Mouse (Mus musculus): Measurements from ENCODE around the gene 1700023F06Rik. TPM values are rescaled to one million over a fixed set of nuclear protein-coding genes. Genes with fewer than 3 reads are reported as not detected.
"Not testable (repeated sequence)": the region's sequence is repeated elsewhere in the genome, so short reads cannot be mapped to it uniquely, and the experiment has no call there.

1700023F06Rik gene
- not detected for polyA plus RNA-seq (2017; shearing (Covaris generic))

DNA sequence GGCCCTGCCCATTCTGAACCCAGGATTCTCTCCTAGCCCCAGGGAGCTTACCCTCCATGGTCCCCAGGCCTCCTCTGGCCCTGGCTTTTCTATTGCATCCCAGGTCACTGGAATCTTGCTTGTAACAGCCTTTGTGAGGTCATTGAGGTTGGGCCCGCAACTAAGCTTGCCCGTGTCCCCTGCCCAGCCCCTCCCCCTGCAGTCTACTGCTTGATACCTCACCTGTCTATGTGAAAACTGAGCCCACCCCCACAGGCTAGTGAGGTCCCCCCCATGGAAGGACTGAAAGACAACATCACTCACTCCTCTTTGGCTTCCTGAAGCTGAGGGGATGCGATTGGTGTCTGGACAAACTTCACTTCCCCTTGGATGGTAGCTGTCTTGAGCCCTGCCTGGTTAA, at the start of gene 1700023F06Rik:
TSS of gene 1700023F06Rik (minus strand) at position 101 of the 400 bp plus-strand sequence.
- no peak for ATAC-seq

DNA sequence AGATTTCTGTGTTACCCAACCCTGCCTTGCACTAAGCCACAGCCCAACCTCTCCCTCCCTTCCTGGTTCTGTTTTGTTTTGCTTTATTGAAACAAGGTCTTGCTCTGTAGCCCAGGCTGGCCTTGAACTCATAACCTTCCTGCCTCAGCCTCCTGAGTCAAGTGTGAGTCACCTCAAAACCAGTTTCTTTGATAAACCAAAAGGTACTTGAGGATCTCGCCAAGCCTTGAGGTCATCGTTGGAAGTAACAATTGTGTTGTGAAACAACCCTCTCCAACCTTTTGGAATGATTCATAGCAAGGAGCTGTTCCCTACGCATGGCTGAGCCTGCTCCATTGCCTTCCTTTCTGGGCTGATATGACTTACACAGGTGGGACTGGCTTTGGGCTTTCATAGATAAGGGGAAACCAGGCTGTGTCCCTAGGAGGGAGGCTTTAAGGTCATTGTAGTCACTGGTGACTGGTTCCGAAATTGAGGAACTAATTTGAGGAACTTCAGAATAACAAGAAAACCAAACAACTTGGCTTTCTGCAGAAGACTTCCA, 49.7 kb upstream of the 1700023F06Rik start:
- no peak for ATAC-seq

DNA sequence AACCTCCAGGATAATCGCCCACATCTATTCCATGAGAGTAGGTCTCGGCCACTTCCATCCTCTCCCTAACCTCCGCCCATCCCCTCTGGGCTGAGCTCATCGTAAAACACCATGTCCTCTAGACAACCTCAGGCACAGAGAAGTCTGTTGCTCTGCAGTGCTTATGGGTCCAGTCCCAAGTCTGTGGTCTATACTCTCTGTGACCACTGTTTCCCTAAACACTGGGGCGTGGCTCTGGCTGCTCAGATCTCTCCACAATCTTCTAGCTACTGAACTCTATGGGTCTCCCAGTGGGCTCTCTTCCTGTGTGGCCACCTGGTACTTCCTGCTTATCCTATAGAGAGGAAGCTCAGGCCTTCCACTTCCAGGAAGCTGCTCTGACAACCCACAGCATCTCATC, 45.2 kb upstream of the 1700023F06Rik start:
- ATAC-seq, result no peak

DNA sequence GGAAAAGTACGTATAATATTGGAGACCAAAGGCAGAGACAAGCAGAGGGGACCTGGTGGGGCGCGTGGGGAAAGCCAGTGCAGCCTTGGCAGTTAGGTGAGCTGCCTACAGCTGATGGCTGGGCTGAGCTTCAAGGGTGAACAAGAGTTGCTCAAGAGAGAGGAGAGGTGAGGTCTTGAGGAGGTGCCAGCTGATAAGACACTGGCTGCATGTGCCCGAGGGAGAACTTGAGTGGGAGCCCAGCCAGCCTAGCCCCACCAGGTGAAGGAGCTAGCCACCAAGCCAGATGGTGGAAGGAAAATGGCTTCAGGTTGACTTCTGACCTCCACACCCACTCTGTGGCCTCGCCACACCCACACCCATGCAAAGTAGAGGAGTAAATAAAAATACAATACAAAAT, 44.0 kb upstream of the 1700023F06Rik start:
- ATAC-seq, result no peak

DNA sequence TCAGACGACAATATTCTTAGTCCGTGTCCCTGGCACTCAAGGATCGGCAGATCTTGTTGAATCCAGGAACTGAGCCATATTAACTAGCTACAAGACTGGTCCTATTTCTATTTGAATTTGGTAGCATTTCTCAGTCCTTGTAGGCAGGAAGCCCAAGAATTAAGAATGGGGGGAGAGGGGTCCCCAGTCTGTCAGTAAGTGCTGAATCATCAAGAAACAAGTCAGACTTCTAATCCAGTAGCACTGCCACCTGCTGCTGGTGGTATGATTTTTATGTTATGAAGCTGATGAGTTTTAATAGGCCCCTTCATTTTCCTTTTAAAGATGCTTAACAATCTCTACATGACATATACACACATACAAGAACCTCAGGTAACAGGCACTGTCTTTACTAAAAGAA, 42.0 kb upstream of the 1700023F06Rik start:
- no peak for ATAC-seq

DNA sequence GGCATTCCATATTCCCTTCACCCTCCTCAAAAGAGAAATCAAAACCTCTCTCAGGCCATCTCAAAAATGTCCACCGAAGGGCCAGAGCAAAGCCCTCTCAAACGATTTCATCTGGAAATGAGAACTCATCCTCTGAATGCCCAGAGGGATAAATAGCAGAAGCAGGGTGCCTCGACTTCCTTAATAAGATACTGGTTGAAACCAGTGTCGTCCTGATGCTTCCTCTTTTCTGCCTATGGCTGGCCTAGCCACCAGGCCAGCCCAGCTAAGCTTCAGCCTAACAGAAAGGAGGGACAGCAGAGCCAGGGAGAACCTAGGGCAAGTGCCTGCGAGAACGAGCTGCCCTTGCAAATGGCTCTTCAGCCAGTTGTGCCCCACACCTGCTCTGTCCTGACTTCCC, 41.2 kb upstream of the 1700023F06Rik start:
- ATAC-seq, result no peak

DNA sequence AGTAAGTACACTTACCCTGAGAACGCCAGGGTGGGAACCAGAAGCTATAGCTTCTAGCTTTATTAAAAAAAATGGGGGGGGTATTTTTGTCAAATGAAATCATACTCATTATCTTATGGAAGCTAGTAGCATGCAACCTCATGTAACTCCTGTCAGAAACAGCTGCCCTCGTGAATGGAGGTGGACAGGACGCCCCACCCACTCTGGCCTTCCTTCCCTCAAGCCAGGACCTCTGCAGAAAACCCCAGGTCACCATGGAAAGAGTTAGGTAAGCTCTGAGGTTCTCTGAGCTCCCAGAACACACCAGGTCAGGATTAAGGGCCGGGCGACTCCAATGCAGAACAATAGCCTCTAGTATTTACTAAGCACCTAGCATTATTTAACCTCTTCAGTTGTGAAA, 40.5 kb upstream of the 1700023F06Rik start:
- ATAC-seq, result no peak

DNA sequence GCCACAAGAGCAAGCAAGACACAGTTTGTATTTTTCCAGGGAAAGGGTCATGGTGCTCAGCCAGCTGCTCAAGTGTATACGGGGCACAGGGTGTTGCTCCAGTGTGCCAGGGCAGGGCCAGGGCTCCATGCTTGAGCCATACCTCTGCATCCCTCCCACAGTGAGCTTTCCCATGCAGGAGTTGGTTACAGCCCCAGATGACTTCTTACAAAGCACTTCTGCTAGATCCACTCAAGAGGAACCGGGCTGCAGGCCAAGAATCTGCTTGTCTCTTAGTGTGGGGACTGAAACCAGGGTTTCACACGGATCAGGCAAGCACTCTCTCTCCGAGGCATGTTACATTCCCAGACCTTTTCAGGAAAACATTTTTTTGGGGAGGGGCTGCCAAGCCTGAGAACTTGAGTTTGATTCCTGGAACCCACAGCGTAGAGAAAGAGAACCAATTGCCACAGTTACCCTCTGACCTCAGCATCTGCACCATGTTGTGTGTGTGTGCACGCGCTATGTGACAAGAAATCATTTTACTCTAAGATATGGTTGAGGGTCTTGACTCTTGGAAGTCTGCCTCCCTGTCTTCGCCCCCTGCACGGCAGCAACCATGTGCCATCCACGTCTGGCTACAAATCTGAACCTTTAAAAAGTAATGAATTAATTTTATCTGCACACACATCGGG, 39.3 kb upstream of the 1700023F06Rik start:
- ATAC-seq, result no peak

DNA sequence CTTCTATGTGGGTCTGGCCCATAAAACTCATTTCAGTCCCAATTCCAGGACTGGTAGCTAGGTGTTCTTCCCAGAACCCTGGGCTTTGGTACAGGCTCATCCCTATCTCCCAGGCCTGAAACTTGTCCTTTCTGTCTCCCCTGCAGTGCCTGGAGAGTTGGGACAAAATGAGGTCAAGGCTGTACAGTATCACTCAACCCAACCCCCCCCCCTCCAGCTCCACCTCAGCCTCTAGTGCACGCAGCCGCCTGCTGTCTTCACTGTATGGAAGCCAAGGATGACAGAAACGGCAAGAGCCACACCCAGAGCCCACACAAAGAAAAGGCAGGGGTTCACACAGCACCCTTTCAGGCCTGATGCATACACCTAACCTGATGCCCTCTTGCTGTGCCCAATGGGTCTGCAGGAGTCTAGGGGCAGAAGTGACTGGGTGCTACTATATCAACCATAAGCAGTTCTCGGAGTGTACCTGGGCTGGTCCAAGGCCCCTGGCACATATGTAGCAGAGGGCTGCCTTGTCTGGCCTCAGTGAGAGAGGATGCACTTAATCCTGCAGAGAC, 38.5 kb upstream of the 1700023F06Rik start:
- ATAC-seq, result no peak

DNA sequence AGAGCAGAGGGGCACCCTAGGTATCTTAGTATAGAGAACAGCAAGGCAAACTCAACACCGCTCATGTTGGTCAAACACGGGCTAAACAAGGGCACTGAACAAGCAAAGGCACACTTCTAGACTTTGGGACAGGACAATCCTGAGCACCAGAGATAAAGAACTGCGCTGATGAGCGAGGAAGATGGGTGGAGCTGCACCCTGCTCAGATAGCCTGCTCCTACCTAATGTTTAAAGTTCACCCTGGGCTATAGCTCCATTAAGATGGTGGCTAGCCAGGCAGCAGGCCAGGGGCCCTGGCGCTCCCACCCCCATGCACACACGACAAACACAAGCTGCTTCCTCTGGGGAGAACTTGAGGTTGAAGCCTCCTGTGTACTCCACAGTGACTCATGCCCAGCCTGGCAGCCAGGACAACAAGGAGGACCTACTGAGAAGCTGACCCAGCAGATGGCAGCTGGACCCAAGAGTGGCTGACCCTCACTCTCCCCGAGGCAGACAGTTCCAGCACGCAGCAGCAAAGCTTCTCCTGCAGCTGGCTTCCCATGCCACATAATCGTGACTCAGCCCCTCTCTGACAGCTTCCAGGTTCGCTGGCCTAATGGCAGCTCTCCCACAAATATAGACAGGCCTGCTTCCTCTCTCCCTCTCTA, 37.8 kb upstream of the 1700023F06Rik start:
- no peak for ATAC-seq

DNA sequence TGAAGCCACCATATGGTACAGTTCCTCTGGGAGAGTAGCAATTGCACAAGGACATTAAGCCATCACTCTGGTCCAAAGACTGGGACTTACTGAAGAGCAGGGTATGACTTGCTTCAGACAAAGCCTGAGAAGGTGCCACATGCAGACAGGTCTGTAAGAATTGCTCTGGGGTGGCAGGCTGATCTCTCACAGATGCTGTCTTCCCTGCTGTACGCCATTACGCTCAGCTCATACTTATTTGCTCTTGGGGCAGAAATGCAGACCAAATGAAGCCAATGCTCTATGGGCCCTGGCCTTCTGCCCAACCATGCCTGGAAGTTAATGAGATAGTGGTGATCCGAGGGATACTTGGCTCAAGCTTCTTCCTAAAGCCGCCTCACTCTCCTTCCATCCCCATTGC, 36.5 kb upstream of the 1700023F06Rik start:
- ATAC-seq, result no peak

DNA sequence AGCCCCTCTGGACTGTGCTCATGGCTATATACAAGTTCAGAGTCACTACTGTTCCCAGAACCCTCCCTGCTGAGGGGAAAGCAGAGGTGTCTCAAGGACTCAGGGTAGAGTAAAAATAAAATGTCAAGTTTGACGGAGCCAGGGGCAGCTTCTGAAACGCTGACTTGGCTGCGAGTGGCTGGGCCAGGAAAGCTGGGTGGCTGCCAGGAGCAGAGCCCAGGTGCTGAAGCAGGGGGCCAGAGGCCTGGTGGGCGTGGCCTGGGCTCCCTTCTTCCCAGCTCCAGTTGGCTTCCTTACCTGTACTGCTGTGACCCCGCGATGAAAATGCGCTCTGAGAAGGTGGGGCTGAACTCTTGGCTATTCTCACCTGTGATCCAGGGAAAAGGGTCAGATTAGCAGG, 32.4 kb upstream of the 1700023F06Rik start:
- no peak for ATAC-seq

DNA sequence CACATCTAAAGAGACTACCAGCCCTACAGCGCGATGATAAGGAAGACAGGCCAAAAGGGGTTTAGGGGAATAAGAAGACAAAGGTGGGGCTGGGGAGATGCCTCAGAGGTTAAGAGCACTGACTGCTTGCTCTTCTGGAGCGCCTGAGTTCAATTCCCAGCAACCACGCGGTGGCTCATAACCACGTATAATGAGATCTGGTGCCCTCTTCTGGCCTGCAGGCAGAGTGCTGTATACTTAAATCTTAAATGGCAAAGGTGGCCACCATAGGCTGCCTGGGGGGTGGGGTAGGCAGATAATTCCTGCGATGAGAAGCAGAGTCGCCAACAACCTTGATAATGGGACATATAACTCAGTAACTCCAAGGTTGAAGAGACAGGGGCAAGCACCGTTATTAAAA, 29.4 kb upstream of the 1700023F06Rik start:
- ATAC-seq, result no peak

DNA sequence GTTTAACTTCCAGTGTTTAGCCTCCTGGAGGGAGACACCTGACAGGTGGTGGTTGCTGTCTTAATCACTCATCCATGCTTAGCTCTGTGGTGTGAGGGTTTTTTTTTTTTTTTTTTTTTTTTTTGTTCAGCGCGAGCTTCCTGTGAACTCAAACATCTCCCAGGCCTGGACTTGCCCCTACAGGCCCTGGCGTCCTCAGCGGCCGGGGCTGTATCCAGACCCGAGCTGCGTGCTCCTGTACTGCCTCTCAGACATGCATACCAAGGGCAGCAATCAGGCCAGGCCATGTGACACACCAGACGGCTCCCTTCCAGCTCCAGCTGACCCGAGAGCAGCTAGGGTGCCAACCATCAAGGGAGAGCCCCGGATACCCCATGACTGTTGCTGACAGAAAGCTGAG, 28.5 kb upstream of the 1700023F06Rik start:
- no peak for ATAC-seq

DNA sequence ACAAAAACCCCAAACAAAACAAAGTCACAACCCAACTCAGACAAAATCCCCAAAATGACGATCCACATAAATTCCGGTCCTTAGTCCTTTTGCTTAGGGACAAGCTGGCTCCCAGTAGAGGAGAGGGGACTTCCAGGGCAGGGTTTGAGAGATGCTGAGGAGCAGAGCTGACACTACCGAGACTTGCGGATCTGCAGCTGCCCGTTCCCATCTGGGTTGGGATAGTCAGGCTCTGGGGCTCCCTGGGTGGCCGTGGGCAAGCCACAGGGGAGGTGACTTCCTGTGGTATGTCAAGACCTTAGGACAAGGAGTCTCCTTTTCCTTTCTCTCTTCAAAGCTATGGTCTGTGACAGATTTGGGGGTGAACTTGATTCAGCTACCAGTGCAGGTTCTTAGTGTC, 28.1 kb upstream of the 1700023F06Rik start:
- ATAC-seq, result no peak

DNA sequence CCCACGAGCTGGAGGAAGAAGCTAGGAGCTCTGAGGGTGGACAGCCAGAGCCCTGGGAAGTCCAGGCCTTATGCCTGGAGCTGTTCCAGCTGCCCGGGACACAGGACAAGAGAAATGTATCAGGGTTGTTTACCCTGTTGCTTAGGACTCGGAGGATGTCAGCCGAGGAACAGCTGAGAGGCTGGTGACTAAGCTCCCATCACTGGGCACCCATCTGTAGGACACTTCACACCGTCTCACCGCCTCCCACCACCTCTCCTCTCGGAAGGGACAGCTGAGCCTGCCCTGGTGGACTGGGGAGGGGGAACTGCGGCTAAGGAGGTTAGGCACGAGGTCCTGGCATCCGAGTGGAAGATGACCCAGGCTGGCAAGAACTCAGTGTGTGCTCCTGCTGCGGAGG, 27.3 kb upstream of the 1700023F06Rik start:
- no peak for ATAC-seq

DNA sequence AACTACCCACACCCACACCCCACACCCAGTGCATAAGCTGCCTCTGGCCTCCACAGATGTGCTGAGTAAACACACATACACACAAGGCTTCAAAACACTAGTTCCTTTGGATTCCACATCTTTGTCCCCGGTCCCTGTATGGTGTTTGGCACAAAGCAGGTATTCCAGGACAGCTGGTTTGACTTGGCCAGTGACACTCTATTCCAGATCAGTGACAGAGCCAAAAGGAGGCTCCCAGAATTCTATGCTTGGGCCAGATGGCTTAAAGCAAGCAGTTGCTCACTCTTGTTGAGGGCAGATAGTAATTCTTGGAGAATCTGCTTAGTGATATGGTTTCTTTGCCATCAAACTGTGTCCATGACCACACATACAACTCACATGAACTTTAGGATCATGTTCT, 26.1 kb upstream of the 1700023F06Rik start:
- no peak for ATAC-seq

DNA sequence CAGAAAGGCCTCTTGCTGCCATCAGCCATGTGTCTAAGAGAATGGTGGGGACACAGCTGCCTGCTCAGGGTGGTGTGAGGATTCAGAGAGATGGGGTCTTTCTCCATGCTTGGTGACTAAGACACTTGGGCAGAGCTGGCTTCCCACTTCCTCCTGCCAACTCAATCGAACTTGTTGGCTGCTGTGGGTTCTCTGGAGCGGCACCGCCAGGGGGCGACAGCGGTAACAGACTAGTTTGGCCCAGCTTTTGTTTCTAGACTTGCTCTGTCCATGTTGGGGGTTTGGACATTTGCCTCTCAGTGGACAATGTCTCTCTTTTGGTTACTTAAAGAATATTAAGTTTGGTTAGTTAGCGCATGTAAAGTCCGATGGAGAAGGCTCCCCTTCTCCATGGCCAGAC, 24.6 kb upstream of the 1700023F06Rik start:
- ATAC-seq, result peak; percentile 54

DNA sequence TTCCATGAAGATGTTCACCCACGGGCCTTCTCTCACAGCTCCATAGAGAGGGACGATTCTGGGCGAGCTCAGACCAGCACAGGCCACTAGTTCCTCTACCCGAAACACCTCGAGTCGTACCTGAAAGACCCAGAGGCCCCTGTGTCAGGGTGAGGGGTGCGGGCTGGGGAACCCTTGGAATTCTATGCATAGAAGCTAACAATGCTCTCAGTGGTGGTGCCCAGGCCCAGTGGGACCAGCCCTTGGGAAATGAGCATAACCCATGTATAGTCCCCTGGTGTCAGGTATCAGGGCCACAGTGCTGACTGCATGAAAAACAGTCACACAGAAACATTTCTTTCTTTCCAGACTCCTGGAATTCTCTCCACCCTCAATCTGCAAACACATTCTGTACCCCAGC, 23.0 kb upstream of the 1700023F06Rik start:
- ATAC-seq, result no peak

DNA sequence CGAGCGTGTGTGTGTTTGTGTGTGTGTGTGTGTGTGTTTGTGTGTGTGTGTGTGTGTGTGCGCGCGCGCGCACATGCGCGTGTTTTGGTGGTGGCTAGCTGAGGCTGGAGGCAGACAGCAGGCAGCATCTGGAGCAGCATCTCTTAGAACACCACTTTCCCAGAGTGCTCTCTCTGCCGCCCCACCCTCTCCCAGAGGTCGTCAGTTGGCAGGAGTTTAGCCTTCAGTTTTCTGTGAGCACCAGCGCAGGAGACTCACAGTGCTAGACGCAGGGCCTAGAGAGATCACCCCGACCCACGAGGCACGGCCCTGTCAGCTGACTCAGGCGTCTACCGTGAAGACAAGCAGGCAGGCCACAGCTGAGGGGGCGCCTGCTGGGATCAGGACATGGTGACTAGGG, 22.3 kb upstream of the 1700023F06Rik start:
- ATAC-seq, result no peak

DNA sequence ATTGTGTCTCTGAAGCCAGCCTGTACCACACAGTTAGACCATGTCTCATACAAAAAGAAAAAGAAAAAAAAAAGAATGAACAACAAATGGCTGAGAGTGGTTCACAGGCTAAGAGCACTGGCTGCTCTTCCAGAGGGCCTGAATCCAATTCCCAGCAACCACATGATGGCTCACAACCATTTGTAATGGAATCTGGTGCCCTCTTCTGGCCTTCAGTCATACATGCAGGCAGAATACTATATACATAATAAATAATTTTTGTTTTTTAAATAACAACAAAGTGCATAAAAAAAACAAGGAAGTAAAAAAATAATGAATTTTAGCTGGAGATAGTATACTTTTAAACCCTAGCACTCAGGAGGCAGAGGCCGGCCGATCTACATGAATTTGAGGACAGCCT, 21.2 kb upstream of the 1700023F06Rik start:
- ATAC-seq, result no peak

DNA sequence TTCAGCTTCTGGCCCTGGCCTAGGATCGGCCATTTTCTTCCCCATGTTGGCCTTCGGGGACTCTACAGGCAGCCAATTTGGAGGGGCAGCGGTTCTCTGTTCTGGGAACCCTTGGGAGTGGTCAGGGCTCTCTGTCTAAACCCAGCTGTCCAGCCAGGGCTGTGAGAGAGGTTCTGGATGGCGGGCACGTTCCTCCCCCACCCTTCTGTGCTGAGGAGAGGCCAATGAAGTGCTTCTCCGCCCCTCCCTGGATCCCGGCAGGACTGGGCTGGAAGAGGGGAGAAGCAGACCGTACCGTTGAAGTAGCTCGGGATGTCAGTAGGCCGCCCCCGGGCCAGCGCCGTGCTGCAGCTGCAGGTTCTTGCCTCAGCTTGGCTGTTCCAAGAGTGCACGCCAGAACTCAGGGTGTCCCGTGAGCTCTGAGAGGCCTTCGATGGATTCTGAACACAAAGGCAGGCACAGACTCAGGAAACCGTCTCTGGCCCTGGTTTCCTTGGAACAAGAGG, 15.6 kb upstream of the 1700023F06Rik start:
- ATAC-seq, result no peak

DNA sequence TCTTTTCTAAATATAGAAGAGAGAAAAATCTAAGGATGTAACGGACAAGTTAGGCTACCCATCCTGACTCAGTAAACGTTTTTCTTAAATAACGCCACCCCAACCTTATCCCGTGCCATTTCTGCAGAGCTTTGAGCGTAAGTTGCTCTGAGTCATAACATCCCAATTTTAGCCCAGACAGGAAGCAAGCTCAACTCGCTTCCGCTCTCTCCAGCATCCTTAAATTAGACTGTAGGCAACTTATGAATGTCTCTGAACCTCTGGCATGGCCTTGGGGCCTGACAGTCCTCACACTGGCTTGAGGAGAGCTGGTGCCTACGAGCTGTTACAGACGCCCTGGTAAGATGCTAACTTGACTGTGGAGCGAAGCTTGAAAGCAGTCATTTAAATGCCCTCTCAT, 15.1 kb upstream of the 1700023F06Rik start:
- ATAC-seq, result no peak

DNA sequence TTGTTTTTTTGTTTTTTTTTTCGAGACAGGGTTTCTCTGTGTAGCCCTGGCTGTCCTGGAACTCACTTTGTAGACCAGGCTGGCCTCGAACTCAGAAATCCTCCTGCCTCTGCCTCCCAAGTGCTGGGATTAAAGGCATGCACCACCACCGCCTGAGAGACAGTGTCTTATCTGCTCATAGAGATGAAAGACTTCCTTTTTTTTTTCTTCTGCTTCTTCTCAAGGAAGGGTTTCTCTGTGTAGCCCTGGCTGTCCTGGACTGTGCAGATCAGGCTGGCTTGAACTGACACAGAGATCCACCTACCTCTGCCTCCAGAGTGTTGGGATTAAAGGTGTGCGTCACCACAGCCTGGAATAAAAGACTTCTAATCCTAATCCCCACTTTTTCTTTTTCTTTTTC, 14.4 kb upstream of the 1700023F06Rik start:
- ATAC-seq, result not testable (repeated sequence)

All from inflammation-experienced regulatory T-cells, adult 6 months (primary cell).